In genomic region chr17:13659943-13660342, GRCm38 (mm10) we compare ENCODE assay signal across 13 mouse cellular contexts.
DNase-seq lines count a peak whose midpoint lies in the region; ATAC-seq and TF ChIP-seq lines count a peak whose summit lies in the region.
"Had no signal": no experiment of that assay in that cellular context is flagged by ENCODE, and none has a peak within 500 bp of the region (broad histone marks: within the 10 kb centered on the region; RNA-seq: fewer than 3 reads in every experiment).

No protein-coding gene starts in this region.

- WGBS in midbrain, embryonic 12.5 days, result 57% methylated on average over 4 of the region's 4 CpGs
- WGBS in midbrain, embryonic 11.5 days, result 65% methylated on average over 4 of the region's 4 CpGs
- 60% methylated on average over 4 of the region's 4 CpGs for WGBS in midbrain, postnatal 0 days

- H3K4me1 ChIP-seq in midbrain, embryonic 12.5 days, result peaks cover 40% of the 10 kb centered on the region
- H3K4me1 ChIP-seq in midbrain, embryonic 11.5 days (ENCODE audit: control insufficient read depth, insufficient read depth, low read length), result peaks cover 37% of the 10 kb centered on the region
- H3K4me1 ChIP-seq in brown adipose tissue, adult 24 weeks (ENCODE audit: control insufficient read depth, insufficient read depth, insufficient read length, low read length), result peaks cover 18% of the 10 kb centered on the region
- peaks cover 3% of the 10 kb centered on the region; the same call in 1 of the 2 replicates for H3K4me1 ChIP-seq in midbrain, postnatal 0 days (ENCODE audit: insufficient read depth, low read length)

- H3K36me3 ChIP-seq in midbrain, embryonic 12.5 days, result no peaks in the 10 kb centered on the region
- H3K36me3 ChIP-seq in midbrain, embryonic 11.5 days (ENCODE audit: control insufficient read depth, insufficient read depth, low read length), result no peaks in the 10 kb centered on the region
- H3K36me3 ChIP-seq in midbrain, postnatal 0 days (ENCODE audit: insufficient read depth, low read length), result no peaks in the 10 kb centered on the region
- H3K36me3 ChIP-seq: liver, embryonic 13.5 days had no signal

- TF ChIP-seq CTCF in gastrocnemius, adult 2 months (IDR thresholded peaks at IDR 0.05), result no peak
- TF ChIP-seq CTCF in midbrain, postnatal 0 days (IDR thresholded peaks at IDR 0.05), result no peak

- peak overlapping the region; percentile 80 for H3K27ac ChIP-seq in gastrocnemius, adult 2 months
- peak overlapping the region; percentile 87; the same call in 1 of the 2 replicates for H3K27ac ChIP-seq in midbrain, embryonic 12.5 days (replicated peaks)
- no peak overlapping the region; the same call in 1 of the 2 replicates for H3K27ac ChIP-seq in midbrain, embryonic 11.5 days (ENCODE audit: low read depth, low read length)
- peak overlapping the region; percentile 91; the same call in 1 of the 2 replicates for H3K27ac ChIP-seq in brown adipose tissue, adult 24 weeks (replicated peaks; ENCODE audit: low read depth, low read length)
- H3K27ac ChIP-seq in midbrain, postnatal 0 days (ENCODE audit: low read depth, low read length), result 0 out of 2 replicates have a peak overlapping the region, but pooled peaks have one; percentile 67
- H3K27ac ChIP-seq: liver, embryonic 13.5 days; stomach, postnatal 0 days had no signal

- no peak overlapping the region for H3K9ac ChIP-seq in midbrain, embryonic 12.5 days (replicated peaks)
- no peak overlapping the region for H3K9ac ChIP-seq in midbrain, embryonic 11.5 days (ENCODE audit: low read length)
- no peak overlapping the region for H3K9ac ChIP-seq in midbrain, postnatal 0 days (replicated peaks; ENCODE audit: low read length, poor library complexity, severe bottlenecking)
- H3K9ac ChIP-seq: liver, embryonic 13.5 days had no signal

- peak overlapping the region; percentile 9; the same call in 1 of the 2 replicates for H3K4me3 ChIP-seq in gastrocnemius, adult 2 months
- no peak overlapping the region for H3K4me3 ChIP-seq in midbrain, embryonic 12.5 days
- H3K4me3 ChIP-seq in midbrain, embryonic 11.5 days (ENCODE audit: low read depth, low read length), result no peak overlapping the region
- H3K4me3 ChIP-seq in brown adipose tissue, adult 24 weeks (ENCODE audit: insufficient read depth, low read depth, low read length), result no peak overlapping the region
- H3K4me3 ChIP-seq in midbrain, postnatal 0 days (ENCODE audit: low read depth, low read length), result no peak overlapping the region
- H3K4me3 ChIP-seq: liver, embryonic 13.5 days had no signal

- no peak for DNase-seq in gastrocnemius, adult 2 months
- DNase-seq in gastrocnemius, adult 18-20 months (ENCODE audit: low spot score), result no peak
- DNase-seq in midbrain, embryonic 11.5 days (ENCODE audit: low spot score, missing footprints), result no peak
- DNase-seq in midbrain, postnatal 0 days (ENCODE audit: low spot score), result no peak
- no peak for DNase-seq in embryo, embryonic 10 days (ENCODE audit: low spot score)
- no peak for DNase-seq in kidney, postnatal 10 days
- DNase-seq: cerebellum, adult 11 months; kidney, adult 8-10 months; liver, embryonic 13.5 days had no signal

- intact Hi-C loops in gastrocnemius, adult 2 months (cut with DNase I), result no loop called here

- no peak for ATAC-seq in midbrain, embryonic 12.5 days (ENCODE audit: low FRiP score, low read depth)
- ATAC-seq in midbrain, embryonic 11.5 days (ENCODE audit: low FRiP score), result no peak
- ATAC-seq in midbrain, postnatal 0 days (ENCODE audit: low FRiP score), result no peak

- H3K4me2 ChIP-seq in midbrain, embryonic 12.5 days (replicated peaks), result no peak overlapping the region
- no peak overlapping the region for H3K4me2 ChIP-seq in midbrain, embryonic 11.5 days
- H3K4me2 ChIP-seq in midbrain, postnatal 0 days (ENCODE audit: low read depth, low read length, poor library complexity, severe bottlenecking), result no peak overlapping the region
- H3K4me2 ChIP-seq: liver, embryonic 13.5 days had no signal

- no peaks in the 10 kb centered on the region for H3K27me3 ChIP-seq in midbrain, embryonic 12.5 days
- H3K27me3 ChIP-seq in midbrain, embryonic 11.5 days (ENCODE audit: control insufficient read depth, insufficient read depth, low read length), result no peaks in the 10 kb centered on the region
- H3K27me3 ChIP-seq in midbrain, postnatal 0 days (ENCODE audit: insufficient read depth, low read length), result no peaks in the 10 kb centered on the region
- H3K27me3 ChIP-seq: CH12.LX; liver, embryonic 13.5 days had no signal

- H3K9me3 ChIP-seq in midbrain, embryonic 12.5 days, result no peaks in the 10 kb centered on the region
- H3K9me3 ChIP-seq in midbrain, embryonic 11.5 days (ENCODE audit: control insufficient read depth, low read length), result no peaks in the 10 kb centered on the region
- H3K9me3 ChIP-seq in midbrain, postnatal 0 days (ENCODE audit: low read length), result no peaks in the 10 kb centered on the region
